Mouse (Mus musculus): ENCODE results near the gene Faim2. TPM values are rescaled to one million over a fixed set of nuclear protein-coding genes. Genes with fewer than 3 reads are reported as not detected.

Faim2 gene
- polyA plus RNA-seq, 1 experiment from 2014 or later = 0.24 TPM

GRCm38 (mm10) chr15:99503256-99503655 is 24.7 kb downstream of the Faim2 start:
- H3K27ac ChIP-seq (replicated peaks; ENCODE audit: low read depth, low read length) = no peak overlapping the region
- H3K27me3 ChIP-seq (ENCODE audit: control insufficient read depth, insufficient read depth, low read length) = no peaks in the 10 kb centered on the region
- no peak for DNase-seq (ENCODE audit: low spot score)
- no peaks in the 10 kb centered on the region for H3K36me3 ChIP-seq (replicated peaks; ENCODE audit: control insufficient read depth, insufficient read depth, low read depth, low read length)
- no peaks in the 10 kb centered on the region for H3K9me3 ChIP-seq (replicated peaks; ENCODE audit: control insufficient read depth, low read length)
- ATAC-seq (replicated peaks; ENCODE audit: insufficient number of reproducible peaks, low FRiP score, low TSS enrichment, low read depth) = no peak
- H3K4me2 ChIP-seq (ENCODE audit: low read depth, low read length) = no peak overlapping the region
- no peak overlapping the region for H3K9ac ChIP-seq (replicated peaks; ENCODE audit: low read length)
- H3K4me3 ChIP-seq (ENCODE audit: low read depth, low read length) = no peak overlapping the region
- 66% methylated on average over 5 of the region's 5 CpGs for WGBS
- H3K4me1 ChIP-seq (ENCODE audit: control insufficient read depth, insufficient read depth, low read length) = peaks cover 3% of the 10 kb centered on the region; the same call in 1 of the 2 replicates

GRCm38 (mm10) chr15:99502311-99502831 is 25.6 kb downstream of the Faim2 start:
- no peak; the same call in 1 of the 2 replicates for ATAC-seq (replicated peaks; ENCODE audit: insufficient number of reproducible peaks, low FRiP score, low TSS enrichment, low read depth)
- Histone ChIP-seq H3K4me1 (ENCODE audit: control insufficient read depth, insufficient read depth, low read length) (peaks cover 3% of the 10 kb centered on the region; the same call in 1 of the 2 replicates), H3K36me3 (replicated peaks; ENCODE audit: control insufficient read depth, insufficient read depth, low read depth, low read length) (no peaks in the 10 kb centered on the region), H3K4me3 (ENCODE audit: low read depth, low read length) (no peak overlapping the region), H3K27me3 (ENCODE audit: control insufficient read depth, insufficient read depth, low read length) (no peaks in the 10 kb centered on the region), H3K4me2 (ENCODE audit: low read depth, low read length) (no peak overlapping the region), H3K27ac (replicated peaks; ENCODE audit: low read depth, low read length) (0 out of 2 replicates have a peak overlapping the region, but pooled peaks have one; percentile 15), H3K9ac (replicated peaks; ENCODE audit: low read length) (no peak overlapping the region), H3K9me3 (replicated peaks; ENCODE audit: control insufficient read depth, low read length) (no peaks in the 10 kb centered on the region)
- DNase-seq (ENCODE audit: low spot score) = peak; percentile 56
- WGBS = 36% methylated on average over 12 of the region's 12 CpGs

GRCm38 (mm10) chr15:99501292-99502260 is 26.4 kb downstream of the Faim2 start:
- Histone ChIP-seq H3K4me2 (ENCODE audit: low read depth, low read length) (no peak overlapping the region), H3K27me3 (ENCODE audit: control insufficient read depth, insufficient read depth, low read length) (no peaks in the 10 kb centered on the region), H3K36me3 (replicated peaks; ENCODE audit: control insufficient read depth, insufficient read depth, low read depth, low read length) (no peaks in the 10 kb centered on the region), H3K27ac (replicated peaks; ENCODE audit: low read depth, low read length) (no peak overlapping the region), H3K9ac (replicated peaks; ENCODE audit: low read length) (no peak overlapping the region), H3K9me3 (replicated peaks; ENCODE audit: control insufficient read depth, low read length) (no peaks in the 10 kb centered on the region), H3K4me1 (ENCODE audit: control insufficient read depth, insufficient read depth, low read length) (peaks cover 3% of the 10 kb centered on the region; the same call in 1 of the 2 replicates), H3K4me3 (ENCODE audit: low read depth, low read length) (no peak overlapping the region)
- 50% methylated on average over 20 of the region's 20 CpGs for WGBS
- ATAC-seq (replicated peaks; ENCODE audit: insufficient number of reproducible peaks, low FRiP score, low TSS enrichment, low read depth) (no peak), DNase-seq (ENCODE audit: low spot score) (peak; percentile 66)

GRCm38 (mm10) chr15:99500320-99500719 is 27.6 kb downstream of the Faim2 start:
- Histone ChIP-seq H3K27me3 (ENCODE audit: control insufficient read depth, insufficient read depth, low read length) (no peaks in the 10 kb centered on the region), H3K9me3 (replicated peaks; ENCODE audit: control insufficient read depth, low read length) (no peaks in the 10 kb centered on the region)
- 69% methylated on average over 5 of the region's 5 CpGs for WGBS

GRCm38 (mm10) chr15:99499726-99500125 is 28.2 kb downstream of the Faim2 start:
- no peak for DNase-seq (ENCODE audit: low spot score)
- WGBS = 56% methylated on average over 6 of the region's 6 CpGs
- Histone ChIP-seq H3K4me3 (ENCODE audit: low read depth, low read length) (no peak overlapping the region), H3K36me3 (replicated peaks; ENCODE audit: control insufficient read depth, insufficient read depth, low read depth, low read length) (no peaks in the 10 kb centered on the region), H3K9ac (replicated peaks; ENCODE audit: low read length) (no peak overlapping the region), H3K27me3 (ENCODE audit: control insufficient read depth, insufficient read depth, low read length) (no peaks in the 10 kb centered on the region), H3K4me2 (ENCODE audit: low read depth, low read length) (no peak overlapping the region), H3K4me1 (ENCODE audit: control insufficient read depth, insufficient read depth, low read length) (peaks cover 3% of the 10 kb centered on the region; the same call in 1 of the 2 replicates), H3K9me3 (replicated peaks; ENCODE audit: control insufficient read depth, low read length) (no peaks in the 10 kb centered on the region), H3K27ac (replicated peaks; ENCODE audit: low read depth, low read length) (no peak overlapping the region)
- ATAC-seq (replicated peaks; ENCODE audit: insufficient number of reproducible peaks, low FRiP score, low TSS enrichment, low read depth) = no peak

More at GRCm38 (mm10) chr15:99500320-99500719, 27.6 kb downstream of the Faim2 start:
- H3K4me1 ChIP-seq (ENCODE audit: control insufficient read depth, insufficient read depth, low read length) = peaks cover 3% of the 10 kb centered on the region; the same call in 1 of the 2 replicates
- DNase-seq (ENCODE audit: low spot score) (no peak), ATAC-seq (replicated peaks; ENCODE audit: insufficient number of reproducible peaks, low FRiP score, low TSS enrichment, low read depth) (no peak)
- H3K4me2 ChIP-seq (ENCODE audit: low read depth, low read length) = no peak overlapping the region
- H3K36me3 ChIP-seq (replicated peaks; ENCODE audit: control insufficient read depth, insufficient read depth, low read depth, low read length) = no peaks in the 10 kb centered on the region
- no peak overlapping the region for H3K9ac ChIP-seq (replicated peaks; ENCODE audit: low read length)
- no peak overlapping the region for H3K4me3 ChIP-seq (ENCODE audit: low read depth, low read length)
- H3K27ac ChIP-seq (replicated peaks; ENCODE audit: low read depth, low read length) = no peak overlapping the region

- DNase-seq (ENCODE audit: low spot score) = no peak
- Histone ChIP-seq H3K4me1 (ENCODE audit: control insufficient read depth, insufficient read depth, low read length) (peaks cover 3% of the 10 kb centered on the region; the same call in 1 of the 2 replicates), H3K36me3 (replicated peaks; ENCODE audit: control insufficient read depth, insufficient read depth, low read depth, low read length) (no peaks in the 10 kb centered on the region), H3K27ac (replicated peaks; ENCODE audit: low read depth, low read length) (no peak overlapping the region), H3K9me3 (replicated peaks; ENCODE audit: control insufficient read depth, low read length) (no peaks in the 10 kb centered on the region), H3K4me2 (ENCODE audit: low read depth, low read length) (no peak overlapping the region), H3K9ac (replicated peaks; ENCODE audit: low read length) (no peak overlapping the region), H3K27me3 (ENCODE audit: control insufficient read depth, insufficient read depth, low read length) (no peaks in the 10 kb centered on the region), H3K4me3 (ENCODE audit: low read depth, low read length) (no peak overlapping the region)
- no peak for ATAC-seq (replicated peaks; ENCODE audit: insufficient number of reproducible peaks, low FRiP score, low TSS enrichment, low read depth)
- WGBS = 69% methylated on average over 4 of the region's 4 CpGs
Measured at GRCm38 (mm10) chr15:99498781-99499180, 29.2 kb downstream of the Faim2 start.

- H3K9me3 ChIP-seq (replicated peaks; ENCODE audit: control insufficient read depth, low read length) = no peaks in the 10 kb centered on the region
- no peaks in the 10 kb centered on the region for H3K36me3 ChIP-seq (replicated peaks; ENCODE audit: control insufficient read depth, insufficient read depth, low read depth, low read length)
- H3K27ac ChIP-seq (replicated peaks; ENCODE audit: low read depth, low read length) = no peak overlapping the region
- H3K4me1 ChIP-seq (ENCODE audit: control insufficient read depth, insufficient read depth, low read length) = peaks cover 3% of the 10 kb centered on the region; the same call in 1 of the 2 replicates
- H3K9ac ChIP-seq (replicated peaks; ENCODE audit: low read length) = no peak overlapping the region
- 89% methylated on average over 4 of the region's 4 CpGs for WGBS
- ATAC-seq (replicated peaks; ENCODE audit: insufficient number of reproducible peaks, low FRiP score, low TSS enrichment, low read depth) (no peak), DNase-seq (ENCODE audit: low spot score) (no peak)
- H3K4me3 ChIP-seq (ENCODE audit: low read depth, low read length) = no peak overlapping the region
- H3K27me3 ChIP-seq (ENCODE audit: control insufficient read depth, insufficient read depth, low read length) = no peaks in the 10 kb centered on the region
- H3K4me2 ChIP-seq (ENCODE audit: low read depth, low read length) = no peak overlapping the region
Measured at GRCm38 (mm10) chr15:99498356-99498755, 29.6 kb downstream of the Faim2 start.

Data from embryonic facial prominence, embryonic 11.5 days (tissue).